Mouse (Mus musculus): Measurements from ENCODE around the gene Pafah1b3.

Gene Pafah1b3

DNA sequence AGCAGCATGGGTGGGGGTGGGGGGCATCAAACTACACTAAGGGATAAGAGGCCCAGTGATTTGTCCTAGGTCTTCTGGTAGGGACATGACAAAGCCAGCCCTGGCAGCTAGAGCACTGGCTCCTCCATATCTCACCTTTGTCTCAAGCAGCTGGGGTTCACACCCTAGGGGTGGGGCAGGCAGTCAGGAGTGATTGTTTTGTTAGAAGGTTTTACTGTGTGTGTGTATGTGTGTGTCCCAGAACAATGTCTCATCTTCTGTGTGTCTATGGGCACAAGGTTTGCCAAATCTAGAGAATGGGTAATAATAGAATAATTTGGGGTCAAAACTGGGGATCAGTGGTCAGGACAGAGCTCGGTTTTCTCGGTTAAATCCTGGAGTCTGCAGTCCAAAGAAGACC lies 7.7 kb upstream of the Pafah1b3 start:
- DNase-seq = no peak

DNA sequence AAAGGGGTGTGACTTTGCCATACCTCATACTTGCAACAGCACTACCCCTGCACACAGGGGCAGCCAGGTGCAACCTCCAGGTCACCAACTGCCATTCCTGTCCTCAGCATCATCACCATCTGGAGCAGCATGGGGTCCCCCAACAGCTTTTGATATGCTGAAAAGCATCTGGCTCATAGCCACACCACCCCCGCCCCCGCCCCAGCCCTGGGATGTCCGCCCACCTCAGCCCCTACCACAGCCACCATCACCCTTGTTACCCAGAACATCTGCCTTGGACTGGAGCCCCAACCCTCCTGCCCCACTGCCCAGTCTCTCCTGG lies 5.9 kb upstream of the Pafah1b3 start:
- no peak for DNase-seq

GRCm38 (mm10) chr7:25303003-25303684 lies 5.4 kb upstream of the Pafah1b3 start:
- no peak for DNase-seq

GRCm38 (mm10) chr7:25301063-25301462 lies 3.3 kb upstream of the Pafah1b3 start, which contains the start of gene Prr19:
Prr19 (plus strand) TSS chr7:25301411.
- no peak for DNase-seq

GRCm38 (mm10) chr7:25296945-25297453 lies 787 bp downstream of the Pafah1b3 start:
- no peak for DNase-seq

DNA sequence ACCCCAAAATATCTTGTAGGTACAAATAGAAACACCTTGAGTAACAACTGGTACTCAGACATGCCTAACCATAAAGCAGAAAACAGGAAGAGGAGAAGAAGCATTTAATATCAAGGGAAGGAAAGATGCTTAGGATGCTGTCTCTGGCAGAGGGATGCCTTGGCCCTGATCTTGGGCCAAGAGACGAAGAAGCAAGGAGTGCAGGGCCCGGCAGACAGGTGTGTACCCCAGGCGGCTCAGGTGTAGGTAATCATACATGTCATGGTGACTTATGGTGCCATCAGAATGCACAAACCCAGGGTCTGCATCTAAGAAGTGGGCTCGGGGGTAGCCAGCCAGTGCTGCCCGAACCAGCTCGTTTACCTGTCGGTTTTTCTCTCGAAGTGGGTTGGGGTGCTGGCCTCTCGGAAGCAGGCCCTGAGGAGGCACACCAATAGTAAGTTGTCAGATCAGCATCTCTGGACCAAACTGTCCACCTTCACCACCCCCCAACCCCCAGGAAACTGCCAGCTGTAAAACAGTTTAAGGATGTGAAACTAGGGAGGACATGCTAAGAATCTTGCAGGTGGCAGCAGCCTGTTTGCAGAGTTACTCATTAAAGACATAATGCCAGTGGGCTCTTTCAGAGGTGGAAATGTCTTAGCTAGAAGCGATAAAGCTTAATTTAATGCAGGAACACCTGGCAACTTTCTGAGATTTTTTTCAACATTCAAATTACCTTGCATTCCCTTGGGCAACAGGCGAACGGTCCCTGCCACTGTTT lies 2.6 kb downstream of the Pafah1b3 start:
- no peak for DNase-seq

DNA sequence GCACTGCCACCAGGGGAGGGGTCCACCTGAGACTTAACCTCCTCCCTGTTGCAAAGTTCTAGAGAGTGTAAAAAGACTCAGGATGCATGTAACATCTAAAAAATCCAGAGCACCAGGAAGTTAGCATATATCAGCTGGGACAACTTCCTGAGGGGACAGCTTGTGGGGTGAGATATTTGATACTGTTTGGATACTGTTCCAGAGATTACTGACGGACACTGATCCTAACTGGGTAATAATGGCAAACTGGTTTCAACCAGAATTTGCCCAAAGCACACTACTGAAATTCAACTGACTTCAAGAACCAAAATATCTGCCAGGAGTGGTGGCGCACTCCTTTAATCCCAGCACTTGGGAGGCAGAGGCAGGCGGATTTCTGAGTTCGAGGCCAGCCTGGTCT lies 3.3 kb downstream of the Pafah1b3 start:
- no peak for DNase-seq

- DNase-seq = peak; percentile 54
These were observed 4.5 kb downstream of the Pafah1b3 start for GRCm38 (mm10) chr7:25293191-25293739.

DNA sequence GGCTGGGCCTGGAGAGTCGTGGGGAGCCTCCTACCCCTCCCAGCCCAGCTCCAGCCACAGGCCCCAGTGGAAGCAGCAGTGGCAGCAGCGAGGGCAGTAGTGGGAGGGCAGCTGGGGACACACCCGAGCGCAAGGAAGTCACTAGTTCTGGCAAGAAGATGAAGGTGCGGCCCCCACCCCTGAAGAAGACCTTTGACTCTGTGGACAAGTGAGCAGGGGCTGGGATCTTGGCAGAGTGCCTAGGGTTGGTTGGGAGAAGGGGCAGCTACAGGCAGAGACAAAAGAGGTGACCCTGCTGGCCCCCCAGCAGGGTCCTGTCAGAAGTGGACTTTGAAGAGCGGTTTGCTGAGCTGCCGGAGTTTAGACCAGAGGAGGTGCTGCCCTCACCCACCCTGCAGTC lies 5.7 kb downstream of the Pafah1b3 start:
- DNase-seq = peak; percentile 51

GRCm38 (mm10) chr7:25290911-25291310 lies 6.9 kb downstream of the Pafah1b3 start:
- no peak for DNase-seq

GRCm38 (mm10) chr7:25290463-25290862 lies 7.3 kb downstream of the Pafah1b3 start:
- DNase-seq = no peak

DNA sequence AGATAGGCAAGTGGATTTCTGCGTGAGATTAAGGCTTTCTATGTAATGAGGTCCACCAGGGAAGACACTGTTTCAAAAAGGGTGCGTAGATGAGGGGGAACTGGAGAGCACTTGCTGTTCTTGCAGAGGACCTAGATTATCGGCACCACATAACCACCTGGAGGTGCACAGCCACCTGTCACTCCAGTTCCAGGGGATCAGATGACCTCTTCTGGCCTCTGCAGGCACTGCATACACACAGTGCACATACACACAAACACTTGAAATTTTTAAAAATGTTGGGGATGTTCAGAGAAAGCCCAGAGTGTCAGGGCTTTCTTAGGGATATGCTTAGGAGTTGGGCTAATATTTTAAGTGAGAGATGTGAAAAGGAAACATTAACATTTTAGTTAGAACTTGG lies 7.9 kb downstream of the Pafah1b3 start:
- no peak for DNase-seq

GRCm38 (mm10) chr7:25288721-25289120 lies 9.1 kb downstream of the Pafah1b3 start:
- DNase-seq = no peak

GRCm38 (mm10) chr7:25288011-25288410 lies 9.8 kb downstream of the Pafah1b3 start:
- no peak for DNase-seq

DNA sequence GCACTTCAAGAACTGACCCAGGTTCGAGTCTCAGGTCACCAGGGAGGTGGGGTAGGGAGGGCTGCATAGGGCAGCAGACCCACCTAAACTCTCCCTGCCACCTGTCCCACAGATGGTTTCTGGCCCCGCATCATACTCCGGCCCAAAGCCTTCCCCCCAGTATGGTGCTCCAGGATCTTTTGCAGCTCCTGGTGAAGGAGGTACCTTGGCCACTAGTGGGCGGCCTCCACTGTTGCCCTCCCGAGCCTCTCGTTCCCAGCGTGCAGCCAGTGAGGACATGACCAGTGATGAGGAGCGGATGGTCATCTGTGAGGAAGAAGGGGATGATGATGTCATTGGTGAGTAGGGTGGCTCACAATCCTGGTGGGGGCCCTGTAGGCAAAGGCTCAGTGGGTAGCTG lies 10.8 kb downstream of the Pafah1b3 start:
- DNase-seq = no peak

GRCm38 (mm10) chr7:25285511-25286238 lies 12.1 kb downstream of the Pafah1b3 start:
- DNase-seq = no peak

GRCm38 (mm10) chr7:25284766-25285165 lies 13.0 kb downstream of the Pafah1b3 start:
- DNase-seq = peak; percentile 75

GRCm38 (mm10) chr7:25284171-25284570 lies 13.6 kb downstream of the Pafah1b3 start:
- DNase-seq = no peak

GRCm38 (mm10) chr7:25283637-25284036 lies 14.1 kb downstream of the Pafah1b3 start:
- DNase-seq = no peak

DNA sequence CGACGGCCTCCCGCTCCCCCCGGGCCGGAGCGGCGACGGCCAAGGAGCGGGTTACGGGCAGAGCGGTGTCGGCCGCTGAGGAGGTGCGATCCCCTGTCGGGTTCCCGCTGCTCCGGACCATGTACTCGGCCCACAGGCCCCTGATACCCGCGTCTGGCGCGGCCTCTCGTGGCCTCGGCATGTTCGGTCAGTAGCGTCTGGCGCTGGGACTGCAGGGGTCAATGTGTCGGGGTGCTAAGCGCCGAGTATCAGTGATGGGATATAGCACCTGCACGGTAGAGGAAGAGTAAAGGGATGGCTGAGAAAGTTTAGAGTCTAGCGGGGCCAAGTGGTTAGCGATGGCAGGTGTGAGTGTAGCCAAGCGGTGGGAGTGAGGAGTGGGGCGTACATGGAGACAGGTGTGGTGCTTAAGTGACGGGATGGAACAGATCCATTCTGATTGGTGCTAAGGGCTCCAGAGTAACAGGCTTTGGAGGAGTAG lies 15.0 kb downstream of the Pafah1b3 start:
- DNase-seq = peak; percentile 83

- DNase-seq = peak; percentile 98
These were observed 15.8 kb downstream of the Pafah1b3 start for GRCm38 (mm10) chr7:25281734-25282601.

DNA sequence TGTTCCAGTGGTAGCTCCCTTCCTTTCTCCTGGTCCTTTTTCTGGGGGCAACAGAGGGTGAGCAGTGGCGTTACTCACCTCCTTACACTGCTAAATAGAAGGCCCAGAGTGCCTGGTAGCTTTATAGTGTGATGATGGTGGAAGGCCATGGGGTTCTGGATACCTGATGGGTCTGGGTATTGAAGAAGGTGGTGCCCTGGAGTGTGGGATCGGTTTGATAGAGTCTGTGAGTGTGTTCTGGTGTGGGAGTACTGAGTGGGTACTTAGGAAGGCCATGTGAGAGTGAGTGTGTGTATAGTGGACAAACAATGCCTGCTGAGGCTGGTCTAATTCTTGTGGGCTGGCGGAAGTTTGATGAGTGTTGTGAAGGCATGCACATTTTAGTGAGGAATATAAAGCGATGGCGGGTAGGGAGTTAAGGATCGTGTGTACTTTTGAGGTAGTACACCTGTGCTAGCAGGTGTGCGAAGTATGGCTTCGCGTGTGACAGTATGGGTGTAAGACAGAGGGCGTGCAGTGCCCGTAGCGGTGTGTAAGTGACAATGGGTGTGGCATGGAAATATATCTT lies 16.5 kb downstream of the Pafah1b3 start:
- no peak for DNase-seq

All from cerebellum, adult 9-11 months (tissue).